Mouse (Mus musculus): Measurements from ENCODE around the gene Olfr71.

Gene Olfr71

GRCm38 (mm10) chr4:43709869-43710268 is at the start of gene Olfr71:
Gene Olfr71, minus strand, starts transcription at chr4:43710255.
- DNase-seq (ENCODE audit: extremely low spot score, low spot score), result no peak

GRCm38 (mm10) chr4:43757213-43757612 is 47.2 kb upstream of the Olfr71 start:
- DNase-seq (ENCODE audit: extremely low spot score, low spot score), result no peak

GRCm38 (mm10) chr4:43745187-43745586 is 35.1 kb upstream of the Olfr71 start:
- DNase-seq (ENCODE audit: extremely low spot score, low spot score), result no peak

- DNase-seq (ENCODE audit: extremely low spot score, low spot score), result no peak
Observed at GRCm38 (mm10) chr4:43743099-43743498, 33.0 kb upstream of the Olfr71 start.

- no peak for DNase-seq (ENCODE audit: extremely low spot score, low spot score)
Observed at GRCm38 (mm10) chr4:43742637-43743036, 32.6 kb upstream of the Olfr71 start.

- no peak for DNase-seq (ENCODE audit: extremely low spot score, low spot score)
Observed at GRCm38 (mm10) chr4:43741526-43741925, 31.5 kb upstream of the Olfr71 start.

GRCm38 (mm10) chr4:43738989-43739674 is 29.1 kb upstream of the Olfr71 start:
- no peak for DNase-seq (ENCODE audit: extremely low spot score, low spot score)

GRCm38 (mm10) chr4:43737144-43737543 is 27.1 kb upstream of the Olfr71 start:
- DNase-seq (ENCODE audit: extremely low spot score, low spot score), result no peak

- DNase-seq (ENCODE audit: extremely low spot score, low spot score), result no peak
Observed at GRCm38 (mm10) chr4:43733186-43733585, 23.1 kb upstream of the Olfr71 start.

GRCm38 (mm10) chr4:43732171-43732570 is 22.1 kb upstream of the Olfr71 start:
- no peak for DNase-seq (ENCODE audit: extremely low spot score, low spot score)

- no peak for DNase-seq (ENCODE audit: extremely low spot score, low spot score)
Observed at GRCm38 (mm10) chr4:43730750-43731297, 20.8 kb upstream of the Olfr71 start.

GRCm38 (mm10) chr4:43729794-43730550 is 19.9 kb upstream of the Olfr71 start, which contains the start of gene Spaar:
Gene Spaar, plus strand, starts transcription at chr4:43730034.
- no peak for DNase-seq (ENCODE audit: extremely low spot score, low spot score)

GRCm38 (mm10) chr4:43729126-43729525 is 19.1 kb upstream of the Olfr71 start:
- DNase-seq (ENCODE audit: extremely low spot score, low spot score), result no peak

GRCm38 (mm10) chr4:43728576-43728954 is 18.5 kb upstream of the Olfr71 start:
- no peak for DNase-seq (ENCODE audit: extremely low spot score, low spot score)

- DNase-seq (ENCODE audit: extremely low spot score, low spot score), result no peak
Observed at GRCm38 (mm10) chr4:43727718-43728575, 17.9 kb upstream of the Olfr71 start.

GRCm38 (mm10) chr4:43726995-43727394 is 16.9 kb upstream of the Olfr71 start, which contains the start of gene Hrct1:
Gene Hrct1, plus strand, starts transcription at chr4:43727188.
- DNase-seq (ENCODE audit: extremely low spot score, low spot score), result no peak

- no peak for DNase-seq (ENCODE audit: extremely low spot score, low spot score)
Observed at GRCm38 (mm10) chr4:43726228-43726993, 16.4 kb upstream of the Olfr71 start.

- DNase-seq (ENCODE audit: extremely low spot score, low spot score), result no peak
Observed at GRCm38 (mm10) chr4:43724764-43725163, 14.7 kb upstream of the Olfr71 start.

- no peak for DNase-seq (ENCODE audit: extremely low spot score, low spot score)
Observed at GRCm38 (mm10) chr4:43722191-43722590, 12.1 kb upstream of the Olfr71 start.

- no peak for DNase-seq (ENCODE audit: extremely low spot score, low spot score)
Observed at GRCm38 (mm10) chr4:43720491-43721228, 10.6 kb upstream of the Olfr71 start.

Data from neural tube, embryonic 10.5 days (tissue).